In genomic region chr1:82825256-82825655, GRCm38 (mm10) we compare ENCODE assay signal across 23 mouse cellular contexts. TPM values are rescaled to one million over a fixed set of nuclear protein-coding genes. Genes with fewer than 3 reads are reported as not detected.
DNase-seq lines count a peak whose midpoint lies in the region; ATAC-seq and TF ChIP-seq lines count a peak whose summit lies in the region.
"Had no signal": no experiment of that assay in that cellular context is flagged by ENCODE, and none has a peak within 500 bp of the region (broad histone marks: within the 10 kb centered on the region; RNA-seq: fewer than 3 reads in every experiment).

No protein-coding gene starts in this region.

- no peak overlapping the region for H3K9ac ChIP-seq in lung, embryonic 14.5 days
- H3K9ac ChIP-seq in liver, embryonic 14.5 days (replicated peaks) = peak overlapping the region; percentile 85
- H3K9ac ChIP-seq in midbrain, embryonic 13.5 days (replicated peaks) = no peak overlapping the region
- H3K9ac ChIP-seq: forebrain, embryonic 15.5 days had no signal

- DNase-seq in lung, embryonic 14.5 days = no peak
- DNase-seq in lung, postnatal 36 days = no peak
- peak; percentile 92 to 95 (median 92) for DNase-seq in liver, embryonic 14.5 days (ENCODE audit: low read depth in 3 of 3, low spot score in 3 of 3)
- DNase-seq in urinary bladder, postnatal 4 days (ENCODE audit: low spot score in 2 of 2) = no peak
- DNase-seq in right cerebral cortex, postnatal 36 days (ENCODE audit: low spot score in 2 of 2) = no peak
- DNase-seq: adrenal gland, postnatal 36 days; cerebellum, postnatal 14 days; gastrocnemius, postnatal 36 days; right cerebral cortex, adult 18-20 months had no signal

- no peak for TF ChIP-seq CTCF in lung, embryonic 14.5 days (IDR thresholded peaks at IDR 0.05; ENCODE audit: low read depth)
- no peak for TF ChIP-seq CTCF in liver, embryonic 14.5 days (IDR thresholded peaks at IDR 0.05; ENCODE audit: low read depth)

- no peaks in the 10 kb centered on the region for H3K36me3 ChIP-seq in lung, embryonic 14.5 days (ENCODE audit: insufficient read depth)
- no peaks in the 10 kb centered on the region for H3K36me3 ChIP-seq in liver, embryonic 14.5 days (replicated peaks; ENCODE audit: control insufficient read depth, insufficient read depth, low read depth)
- no peaks in the 10 kb centered on the region for H3K36me3 ChIP-seq in midbrain, embryonic 13.5 days
- H3K36me3 ChIP-seq: forebrain, embryonic 15.5 days; hindbrain, embryonic 10.5 days had no signal

- H3K4me3 ChIP-seq in lung, embryonic 14.5 days (ENCODE audit: low read depth, low read length) = no peak overlapping the region
- H3K4me3 ChIP-seq in liver, embryonic 14.5 days (ENCODE audit: insufficient read depth in 1 of 2, low read depth in 2 of 2, low read length in 2 of 2) = peak overlapping the region; percentile 10 to 11; a peak in 3 of 4 replicates
- no peak overlapping the region for H3K4me3 ChIP-seq in midbrain, embryonic 13.5 days (replicated peaks)
- H3K4me3 ChIP-seq: forebrain, embryonic 15.5 days; hindbrain, embryonic 10.5 days; layer of hippocampus, adult 2 months; megakaryocyte, embryonic 14.5 days had no signal

- H3K4me2 ChIP-seq in lung, embryonic 14.5 days = no peak overlapping the region
- peak overlapping the region; percentile 63 for H3K4me2 ChIP-seq in liver, embryonic 14.5 days (ENCODE audit: low read depth)
- H3K4me2 ChIP-seq in midbrain, embryonic 13.5 days (replicated peaks) = no peak overlapping the region
- H3K4me2 ChIP-seq: forebrain, embryonic 15.5 days had no signal

- 87% methylated on average over 2 of the region's 2 CpGs for WGBS in lung, embryonic 14.5 days
- 8% methylated on average over 2 of the region's 2 CpGs for WGBS in liver, embryonic 14.5 days (ENCODE audit: insufficient replicate concordance)
- 91% methylated on average over 2 of the region's 2 CpGs for WGBS in midbrain, embryonic 13.5 days

- no peak; the same call in 1 of the 2 replicates for ATAC-seq in lung, embryonic 14.5 days (ENCODE audit: insufficient read depth)
- ATAC-seq in erythroblast, adult 5-6 weeks (replicated peaks; ENCODE audit: low FRiP score, poor library complexity, severe bottlenecking) = peak; percentile 87
- ATAC-seq in liver, embryonic 14.5 days (ENCODE audit: insufficient read depth) = peak; percentile 95
- no peak for ATAC-seq in midbrain, embryonic 13.5 days
- ATAC-seq: forebrain, embryonic 15.5 days had no signal

- H3K27me3 ChIP-seq in lung, embryonic 14.5 days (ENCODE audit: insufficient read depth, low read length) = no peaks in the 10 kb centered on the region
- no peaks in the 10 kb centered on the region for H3K27me3 ChIP-seq in liver, embryonic 14.5 days (ENCODE audit: control insufficient read depth, insufficient read depth, low read length)
- H3K27me3 ChIP-seq in midbrain, embryonic 13.5 days = no peaks in the 10 kb centered on the region
- H3K27me3 ChIP-seq: forebrain, embryonic 15.5 days; megakaryocyte, embryonic 14.5 days had no signal

- H3K4me1 ChIP-seq in lung, embryonic 14.5 days (ENCODE audit: insufficient read depth) = no peaks in the 10 kb centered on the region
- peaks cover 55 to 74% of the 10 kb centered on the region in 2 experiments for H3K4me1 ChIP-seq in liver, embryonic 14.5 days (replicated peaks; ENCODE audit: control insufficient read depth in 2 of 2, insufficient read depth in 2 of 2, low read length in 1 of 2)
- H3K4me1 ChIP-seq in midbrain, embryonic 13.5 days (replicated peaks) = no peaks in the 10 kb centered on the region
- H3K4me1 ChIP-seq: forebrain, embryonic 15.5 days; hindbrain, embryonic 10.5 days had no signal

- peak; percentile 98 for TF ChIP-seq EP300 in liver, embryonic 14.5 days (IDR thresholded peaks at IDR 0.05; ENCODE audit: low read depth)

- H3K27ac ChIP-seq in lung, embryonic 14.5 days (ENCODE audit: low read depth) = peak overlapping the region; percentile 6; the same call in 1 of the 2 replicates
- peak overlapping the region; percentile 100 for H3K27ac ChIP-seq in liver, embryonic 14.5 days
- H3K27ac ChIP-seq in midbrain, embryonic 13.5 days = no peak overlapping the region
- H3K27ac ChIP-seq: forebrain, embryonic 15.5 days; hindbrain, embryonic 10.5 days; kidney, postnatal 0 days; layer of hippocampus, adult 2 months had no signal

- no peaks in the 10 kb centered on the region for H3K9me3 ChIP-seq in lung, embryonic 14.5 days (ENCODE audit: low read depth, low read length)
- no peaks in the 10 kb centered on the region for H3K9me3 ChIP-seq in liver, embryonic 14.5 days (ENCODE audit: control insufficient read depth, low read length)
- no peaks in the 10 kb centered on the region for H3K9me3 ChIP-seq in midbrain, embryonic 13.5 days
- H3K9me3 ChIP-seq: forebrain, embryonic 15.5 days; hindbrain, embryonic 10.5 days; megakaryocyte, embryonic 14.5 days had no signal

RNA-seq across cellular contexts. Expression of gene Agfg1, which starts 14.0 kb away (rescaled TPM):
- 47.8 and 48.4 TPM in 2 replicates for polyA plus RNA-seq in lung, embryonic 14.5 days (2014; fragmentation: Nextera tagmentation; extraction: Ambion mirVana)
- 19.9 and 20.0 TPM in 2 replicates for total RNA-seq in erythroblast, adult 5-6 weeks (2015; ENCODE audit: low replicate concordance)
- total RNA-seq in erythroblast, adult 5-6 weeks (2017; ENCODE audit: low replicate concordance) = 13.4 and 20.8 TPM in 2 replicates
- 43.8 and 47.8 TPM in 2 replicates for polyA plus RNA-seq in liver, embryonic 14.5 days (2012; rRNA removed)
- polyA plus RNA-seq in liver, embryonic 14.5 days (2014; fragmentation: Nextera tagmentation; extraction: Ambion mirVana) = 59.4 and 65.3 TPM in 2 replicates
- 26.5 and 31.0 TPM in 2 replicates for polyA plus RNA-seq in midbrain, embryonic 13.5 days (2015; fragmentation: Nextera tagmentation; extraction: Ambion mirVana)

RNA-seq across cellular contexts. Expression of gene Gm47791, which starts 54.2 kb away (rescaled TPM):
- not detected in 2 replicates for polyA plus RNA-seq in lung, embryonic 14.5 days (2014; fragmentation: Nextera tagmentation; extraction: Ambion mirVana)
- total RNA-seq in erythroblast, adult 5-6 weeks (2015; ENCODE audit: low replicate concordance) = not detected in 2 replicates
- total RNA-seq in erythroblast, adult 5-6 weeks (2017; ENCODE audit: low replicate concordance) = not detected in 2 replicates
- polyA plus RNA-seq in liver, embryonic 14.5 days (2012; rRNA removed) = not detected in 2 replicates
- not detected in 2 replicates for polyA plus RNA-seq in liver, embryonic 14.5 days (2014; fragmentation: Nextera tagmentation; extraction: Ambion mirVana)
- not detected in 2 replicates for polyA plus RNA-seq in midbrain, embryonic 13.5 days (2015; fragmentation: Nextera tagmentation; extraction: Ambion mirVana)
- total RNA-seq: adrenal gland, postnatal 36 days; gastrocnemius, postnatal 36 days; layer of hippocampus, adult 2 months; left cerebral cortex, adult 8-10 months had no signal
- polyA plus RNA-seq: C2C12; forebrain, embryonic 15.5 days; heart, embryonic 16.5 days; hindbrain, embryonic 10.5 days; kidney, postnatal 0 days; limb, embryonic 11.5 days; lung, embryonic 16.5 days; neural tube, embryonic 11.5 days; spleen, adult 2 months had no signal

RNA-seq across cellular contexts. Expression of gene Tm4sf20, which starts 57.0 kb away (rescaled TPM):
- polyA plus RNA-seq in lung, embryonic 14.5 days (2014; fragmentation: Nextera tagmentation; extraction: Ambion mirVana) = not detected in 2 replicates
- total RNA-seq in erythroblast, adult 5-6 weeks (2015; ENCODE audit: low replicate concordance) = not detected in 2 replicates
- total RNA-seq in erythroblast, adult 5-6 weeks (2017; ENCODE audit: low replicate concordance) = not detected in 2 replicates
- not detected in 2 replicates for polyA plus RNA-seq in liver, embryonic 14.5 days (2012; rRNA removed)
- polyA plus RNA-seq in liver, embryonic 14.5 days (2014; fragmentation: Nextera tagmentation; extraction: Ambion mirVana) = not detected in 2 replicates
- 0.11 and 0.22 TPM in 2 replicates for polyA plus RNA-seq in midbrain, embryonic 13.5 days (2015; fragmentation: Nextera tagmentation; extraction: Ambion mirVana)
- total RNA-seq: adrenal gland, postnatal 36 days; gastrocnemius, postnatal 36 days; layer of hippocampus, adult 2 months; left cerebral cortex, adult 8-10 months had no signal
- polyA plus RNA-seq: C2C12; forebrain, embryonic 15.5 days; limb, embryonic 11.5 days; lung, embryonic 16.5 days; spleen, adult 2 months had no signal

Comparison
In these comparisons a context has a peak if more than half of its experiments do, and no peak if none do; other contexts are left out.
1. ATAC-seq: peak in erythroblast, adult 5-6 weeks (single experiment) and liver, embryonic 14.5 days (single experiment); none in lung, embryonic 14.5 days (single experiment) and midbrain, embryonic 13.5 days (single experiment).
2. DNase-seq: peak in liver, embryonic 14.5 days (3 of 3); none in lung, embryonic 14.5 days (single experiment), lung, postnatal 36 days (single experiment), urinary bladder, postnatal 4 days (0 of 2) and right cerebral cortex, postnatal 36 days (0 of 2).
3. H3K4me3 ChIP-seq: peak in liver, embryonic 14.5 days (2 of 2); none in lung, embryonic 14.5 days (single experiment) and midbrain, embryonic 13.5 days (single experiment).